Mouse (Mus musculus): ENCODE measurements at regions not wholly inside any gene's neighbourhood (a gene's known extent, or its start where the extent isn't known, plus 50 kb on each side); places are given as distances from the start of the nearest gene placed in this dataset.

GRCm38 (mm10) chr2:144166102-144166750, 104.2 kb upstream of the Mgme1 start:
- ATAC-seq (replicated peaks; ENCODE audit: low FRiP score, low TSS enrichment, poor library complexity, severe bottlenecking): no peak

DNA sequence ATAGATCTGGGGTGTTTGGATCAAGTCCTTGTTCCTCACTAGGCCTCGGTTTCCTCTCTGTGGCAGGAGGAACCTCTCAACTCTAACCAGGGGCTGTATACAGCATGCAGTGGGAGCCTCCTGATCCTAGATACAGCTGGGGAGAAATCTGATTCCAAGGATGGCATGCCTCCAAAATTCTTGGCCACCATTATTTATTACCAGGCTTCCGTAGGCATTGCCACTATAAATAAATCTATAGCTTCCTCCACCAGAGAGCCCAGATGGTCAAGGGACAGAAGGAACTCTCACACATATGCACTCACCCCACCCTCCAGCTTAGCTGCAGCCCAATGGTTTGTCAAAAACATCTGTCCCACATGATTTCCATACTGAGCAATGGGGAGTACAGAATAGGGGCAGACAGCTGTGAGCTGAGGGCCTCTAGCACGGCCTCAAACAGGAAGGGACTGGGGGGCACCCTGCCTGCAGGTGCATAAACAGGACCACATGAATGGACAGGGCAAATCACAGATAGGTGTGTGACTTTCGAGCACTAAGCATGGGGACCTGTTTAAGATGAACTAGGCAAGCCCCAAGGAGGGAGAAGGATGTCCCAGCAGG, 100.8 kb upstream of the Mgme1 start:
- ATAC-seq (replicated peaks; ENCODE audit: low FRiP score, low TSS enrichment, poor library complexity, severe bottlenecking): no peak

DNA sequence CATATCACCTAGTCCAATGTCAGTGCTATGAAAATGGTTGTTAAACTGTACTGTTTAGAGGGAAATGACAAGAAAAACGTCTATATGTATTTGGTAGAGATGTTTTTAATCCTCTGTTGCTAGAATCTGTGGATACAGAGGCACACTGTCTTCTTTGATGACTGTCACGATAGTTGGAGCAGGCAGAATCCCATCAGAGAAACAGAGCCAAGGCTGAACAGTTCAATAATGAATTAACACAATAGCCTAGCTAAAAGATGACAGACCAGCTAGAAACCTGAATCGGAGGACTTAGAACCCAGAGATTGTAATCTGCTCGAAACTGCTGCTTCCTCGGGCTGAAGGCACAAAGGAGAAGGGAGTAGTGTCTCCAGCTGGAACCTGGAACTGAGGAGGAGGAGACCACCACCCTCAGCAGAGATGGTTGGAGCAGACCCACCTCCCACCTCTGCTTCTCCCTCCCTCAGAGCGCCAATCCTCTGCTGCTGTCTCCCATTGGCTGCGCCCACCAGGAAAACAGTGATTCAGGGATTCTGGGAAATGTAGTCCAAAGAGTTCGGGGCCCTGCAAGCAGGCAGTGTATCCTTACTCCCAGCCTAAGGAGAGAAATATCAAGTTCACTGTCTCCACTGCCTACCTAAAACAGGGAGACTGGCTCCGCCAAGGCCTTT, 98.2 kb upstream of the Mgme1 start:
- ATAC-seq (replicated peaks; ENCODE audit: low FRiP score, low TSS enrichment, poor library complexity, severe bottlenecking): no peak

DNA sequence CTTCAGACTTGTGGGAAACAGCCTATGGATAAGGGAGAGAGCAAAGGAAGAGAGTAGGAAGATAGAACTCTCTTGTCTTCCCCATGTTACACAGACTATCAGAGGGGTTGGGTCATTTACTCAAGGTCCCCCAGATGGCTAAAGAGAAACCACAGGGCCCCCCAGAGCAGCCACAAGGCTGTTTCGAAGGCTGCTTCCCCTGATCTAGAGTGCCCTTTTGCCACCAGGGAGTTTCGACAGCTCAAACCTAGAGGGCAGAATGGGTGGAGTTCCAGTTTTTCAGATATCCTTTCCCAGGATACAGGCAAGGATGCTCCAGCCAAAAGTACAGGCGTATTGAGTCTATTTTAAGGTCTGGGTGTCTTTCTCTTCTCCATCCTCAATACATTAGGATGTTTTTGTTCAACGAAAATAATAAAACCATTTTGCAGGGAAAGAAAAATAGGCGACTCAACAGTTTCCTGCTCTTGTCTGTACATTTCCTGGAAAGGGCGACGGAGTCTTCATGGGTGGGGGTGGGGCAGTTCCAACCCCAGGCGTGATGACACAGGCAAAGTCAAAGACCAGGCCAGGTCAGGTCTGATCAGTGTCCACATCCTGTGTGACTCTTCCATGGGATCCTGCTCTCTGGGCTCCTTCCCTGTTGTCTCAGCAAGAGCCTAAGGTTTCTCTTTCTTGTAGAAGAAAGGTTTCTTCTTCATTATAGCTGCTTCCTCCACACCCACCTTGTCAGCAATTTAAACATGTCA, 96.9 kb upstream of the Mgme1 start:
- no peak for ATAC-seq (replicated peaks; ENCODE audit: low FRiP score, low TSS enrichment, poor library complexity, severe bottlenecking)

DNA sequence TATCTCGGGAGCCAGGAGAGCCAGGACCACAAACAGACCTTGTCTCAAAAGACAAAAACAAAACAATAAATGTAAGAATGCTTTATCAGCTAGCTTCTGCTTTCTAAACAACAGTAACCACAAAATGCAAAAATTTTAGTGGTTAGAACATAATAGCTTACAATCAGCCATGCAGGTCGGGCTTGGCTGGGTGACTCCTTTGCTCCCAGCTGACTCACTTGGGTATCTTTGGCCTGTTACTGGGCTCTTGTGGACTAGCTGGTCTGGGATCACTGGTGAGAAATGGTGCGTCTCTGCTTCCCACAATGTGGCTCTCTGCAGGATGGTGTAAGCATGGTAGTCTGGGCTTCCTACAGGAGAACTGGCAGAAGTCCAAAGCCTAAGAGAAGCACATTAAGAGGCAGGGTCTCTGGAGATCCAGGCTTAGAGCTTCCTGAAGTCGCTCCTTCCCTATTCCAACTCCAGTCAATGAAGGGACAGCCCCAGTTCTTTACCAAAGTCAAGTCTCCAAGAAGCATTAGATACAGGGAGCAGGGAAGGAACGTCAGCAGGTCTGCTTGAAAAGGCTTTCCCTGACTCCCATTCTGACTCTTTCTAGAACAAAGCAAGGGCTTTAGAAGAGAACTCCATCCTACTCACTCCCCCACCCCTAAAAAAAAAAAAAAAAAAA, 96.0 kb upstream of the Mgme1 start:
- ATAC-seq (replicated peaks; ENCODE audit: low FRiP score, low TSS enrichment, poor library complexity, severe bottlenecking): no peak

GRCm38 (mm10) chr2:144176508-144177170, 93.8 kb upstream of the Mgme1 start:
- no peak; the same call in 1 of the 2 replicates for ATAC-seq (replicated peaks; ENCODE audit: low FRiP score, low TSS enrichment, poor library complexity, severe bottlenecking)

DNA sequence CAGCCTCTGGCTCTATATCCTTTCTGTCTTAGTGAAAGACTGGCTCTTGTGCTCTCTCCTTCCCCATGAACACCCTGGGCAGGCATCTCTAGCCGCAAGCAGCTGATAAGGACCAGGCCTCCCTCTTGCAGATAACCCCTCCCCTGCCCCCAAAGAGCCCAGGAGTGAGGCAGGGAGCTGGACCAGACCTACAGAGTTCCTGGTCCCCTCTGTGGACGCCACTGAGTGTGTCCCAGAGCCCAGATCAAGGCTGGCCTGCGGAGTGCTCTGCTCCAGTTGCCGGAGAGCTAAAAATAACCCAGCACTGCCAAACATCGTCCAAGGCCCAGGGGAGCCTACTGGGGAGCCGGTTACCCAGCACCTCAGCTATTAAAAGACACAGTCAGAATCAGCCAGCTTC, 93.2 kb upstream of the Mgme1 start:
- peak; percentile 91 for ATAC-seq (replicated peaks; ENCODE audit: low FRiP score, low TSS enrichment, poor library complexity, severe bottlenecking)

DNA sequence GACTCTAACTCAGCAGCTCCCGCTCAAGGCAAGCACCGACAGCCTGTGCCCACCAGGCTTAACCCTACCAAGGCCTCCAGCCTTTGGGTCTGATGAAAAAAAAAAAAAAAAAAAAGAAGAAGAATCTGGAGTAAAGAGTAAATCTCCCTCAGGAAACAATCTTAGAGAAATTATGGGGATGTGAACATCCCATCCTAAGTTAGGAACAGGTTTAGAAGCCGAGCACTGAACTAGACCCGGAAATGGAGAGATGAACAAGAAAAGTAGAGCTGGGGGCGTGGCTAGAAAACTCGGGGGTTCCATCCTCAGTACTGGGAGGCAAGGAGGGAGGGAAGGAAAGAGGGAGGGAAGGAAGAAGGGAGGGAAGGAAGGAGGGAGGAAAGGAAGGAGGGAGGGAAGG, 92.5 kb upstream of the Mgme1 start:
- peak; percentile 26; the same call in 1 of the 2 replicates for ATAC-seq (replicated peaks; ENCODE audit: low FRiP score, low TSS enrichment, poor library complexity, severe bottlenecking)

DNA sequence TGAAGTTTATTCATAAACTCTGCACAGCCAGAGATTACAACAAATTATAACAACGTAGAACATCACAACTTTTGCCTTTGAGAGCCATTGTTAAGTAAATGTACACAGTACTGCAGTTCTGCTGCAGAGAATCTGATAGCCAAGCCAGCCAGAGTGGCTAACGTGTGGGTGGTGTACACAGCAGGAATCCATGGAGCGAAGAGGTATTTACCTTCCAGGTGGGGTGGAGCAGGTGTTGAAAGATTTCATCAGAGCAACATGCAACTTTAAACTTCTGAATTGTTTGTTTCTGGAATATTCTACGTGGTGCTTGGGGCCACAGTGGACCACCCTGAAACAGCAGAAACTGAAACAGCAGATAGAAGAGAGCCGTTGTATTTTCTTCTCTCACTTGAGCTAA, 88.4 kb upstream of the Mgme1 start:
- no peak for ATAC-seq (replicated peaks; ENCODE audit: low FRiP score, low TSS enrichment, poor library complexity, severe bottlenecking)

DNA sequence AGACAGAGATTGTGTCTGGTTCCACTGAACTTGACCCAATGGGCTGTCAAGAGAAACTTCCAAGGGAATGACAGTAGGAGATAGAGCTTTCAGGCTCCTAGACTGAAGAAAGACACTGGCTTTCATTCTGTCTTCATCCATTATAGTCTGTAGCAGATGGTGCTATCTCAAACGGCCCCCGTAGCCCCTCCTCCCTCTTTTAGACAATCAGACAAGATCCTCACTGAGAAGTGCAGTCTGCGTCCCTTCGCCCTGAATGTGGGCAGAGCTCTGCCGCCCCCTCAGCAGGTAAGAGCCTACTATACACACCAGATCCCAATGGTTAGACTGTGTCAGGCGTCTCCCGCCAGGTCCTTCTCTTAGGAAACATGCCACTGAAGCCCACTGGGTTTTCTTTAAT, 87.9 kb upstream of the Mgme1 start:
- ATAC-seq (replicated peaks; ENCODE audit: low FRiP score, low TSS enrichment, poor library complexity, severe bottlenecking): no peak

- ATAC-seq (replicated peaks; ENCODE audit: low FRiP score, low TSS enrichment, poor library complexity, severe bottlenecking): no peak
These were observed 87.0 kb upstream of the Mgme1 start for GRCm38 (mm10) chr2:144183371-144183944.

GRCm38 (mm10) chr2:144185175-144185574, 85.3 kb upstream of the Mgme1 start:
- no peak for ATAC-seq (replicated peaks; ENCODE audit: low FRiP score, low TSS enrichment, poor library complexity, severe bottlenecking)

- ATAC-seq (replicated peaks; ENCODE audit: low FRiP score, low TSS enrichment, poor library complexity, severe bottlenecking): peak; percentile 30; the same call in 1 of the 2 replicates
These were observed 84.0 kb upstream of the Mgme1 start for GRCm38 (mm10) chr2:144186426-144186825.

DNA sequence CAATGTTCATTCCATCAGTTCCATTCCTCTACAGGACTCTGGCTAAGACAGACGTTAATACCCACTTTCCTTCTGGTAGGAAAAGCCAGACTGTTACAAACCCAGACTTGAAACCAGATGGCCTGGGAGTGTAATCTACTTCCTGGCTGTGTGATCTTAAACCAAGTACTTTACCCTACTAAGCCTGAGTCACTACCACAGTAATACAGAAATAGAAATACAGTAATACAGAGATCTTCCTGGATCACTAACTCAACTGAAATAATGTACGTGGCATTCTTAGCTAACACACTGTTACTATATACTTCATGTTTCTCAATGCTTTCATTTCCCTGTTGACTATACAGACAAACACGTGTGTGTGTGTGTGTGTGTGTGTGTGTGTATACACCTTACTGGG, 82.4 kb upstream of the Mgme1 start:
- peak; percentile 29; the same call in 1 of the 2 replicates for ATAC-seq (replicated peaks; ENCODE audit: low FRiP score, low TSS enrichment, poor library complexity, severe bottlenecking)

DNA sequence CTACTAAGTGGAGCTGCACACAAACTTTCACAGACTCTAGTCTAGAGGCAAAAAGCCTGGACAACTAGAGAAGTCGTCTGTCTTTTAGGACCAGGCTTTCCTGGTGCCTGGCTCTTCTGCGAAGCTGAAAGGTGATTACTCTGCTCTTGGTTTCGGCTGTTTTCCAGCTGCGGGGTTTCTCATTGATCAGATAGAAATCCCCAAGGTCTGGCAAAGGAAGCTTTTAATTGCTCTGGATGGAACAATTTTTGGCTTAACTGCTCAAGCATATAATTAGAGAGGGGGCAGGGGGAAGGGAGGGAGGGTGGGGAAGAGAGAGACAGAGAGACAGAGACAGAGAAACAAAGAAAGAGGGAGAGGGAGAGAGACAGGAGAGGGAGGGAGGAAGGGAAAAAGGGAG, 82.0 kb upstream of the Mgme1 start:
- ATAC-seq (replicated peaks; ENCODE audit: low FRiP score, low TSS enrichment, poor library complexity, severe bottlenecking): no peak

DNA sequence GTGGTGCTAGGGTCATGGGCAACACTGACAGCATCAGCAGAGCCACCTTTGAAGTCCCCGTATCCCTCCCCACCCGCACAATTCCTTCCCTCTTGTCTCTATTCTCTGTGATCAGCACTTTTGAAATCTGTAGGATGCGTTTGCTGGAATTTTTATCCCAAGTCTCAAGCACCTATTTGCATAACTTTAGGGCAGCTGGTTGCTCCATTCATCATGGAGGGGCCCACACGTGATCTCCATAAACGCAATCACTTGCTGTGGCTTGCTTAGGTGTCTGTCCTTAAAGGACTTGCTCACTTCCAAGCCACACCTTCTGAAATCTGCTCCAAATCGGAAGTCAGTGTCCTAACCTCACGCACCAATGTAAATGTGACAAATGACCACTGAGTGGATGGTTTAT, 80.7 kb upstream of the Mgme1 start:
- no peak for ATAC-seq (replicated peaks; ENCODE audit: low FRiP score, low TSS enrichment, poor library complexity, severe bottlenecking)

- ATAC-seq (replicated peaks; ENCODE audit: low FRiP score, low TSS enrichment, poor library complexity, severe bottlenecking): no peak
These were observed 79.4 kb upstream of the Mgme1 start for GRCm38 (mm10) chr2:144191018-144191417.

DNA sequence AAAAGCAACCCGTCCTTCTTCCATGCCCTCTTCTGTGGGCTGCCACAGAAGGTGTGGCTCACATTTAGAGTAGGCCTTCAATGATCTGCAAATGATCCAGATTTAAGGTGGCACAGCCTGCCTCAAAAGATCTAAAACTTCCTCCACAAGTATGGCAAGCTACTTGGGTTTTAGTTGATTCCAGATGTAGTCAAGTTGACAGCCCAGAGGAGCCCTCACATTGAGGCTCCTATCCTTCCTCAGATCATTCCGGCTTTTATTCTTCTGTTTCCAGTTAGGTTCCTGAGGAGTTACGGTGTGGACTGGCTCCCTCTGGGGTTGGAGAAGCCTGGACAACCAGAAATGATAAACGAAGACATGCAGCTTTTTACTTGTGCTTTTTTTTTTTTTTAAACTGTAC, 78.8 kb upstream of the Mgme1 start:
- ATAC-seq (replicated peaks; ENCODE audit: low FRiP score, low TSS enrichment, poor library complexity, severe bottlenecking): no peak

GRCm38 (mm10) chr2:144192428-144192827, 78.0 kb upstream of the Mgme1 start:
- ATAC-seq (replicated peaks; ENCODE audit: low FRiP score, low TSS enrichment, poor library complexity, severe bottlenecking): no peak
